Mouse (Mus musculus): ENCODE data around the gene Mrpl50.

- TF ChIP-seq CTCF (IDR thresholded peaks at IDR 0.05; ENCODE audit: insufficient read depth, low read length) = no peak
- no peak for TF ChIP-seq POLR2A (IDR thresholded peaks at IDR 0.05; ENCODE audit: borderline replicate concordance, extremely low read depth, low read depth, low read length)
Observed at GRCm38 (mm10) chr4:49473435-49474100, 47.3 kb downstream of the Mrpl50 start, which contains the start of gene Acnat1.

Data from lung, adult 2 months (tissue).